Mouse (Mus musculus): ENCODE measurements around the gene Mkln1.

DNA sequence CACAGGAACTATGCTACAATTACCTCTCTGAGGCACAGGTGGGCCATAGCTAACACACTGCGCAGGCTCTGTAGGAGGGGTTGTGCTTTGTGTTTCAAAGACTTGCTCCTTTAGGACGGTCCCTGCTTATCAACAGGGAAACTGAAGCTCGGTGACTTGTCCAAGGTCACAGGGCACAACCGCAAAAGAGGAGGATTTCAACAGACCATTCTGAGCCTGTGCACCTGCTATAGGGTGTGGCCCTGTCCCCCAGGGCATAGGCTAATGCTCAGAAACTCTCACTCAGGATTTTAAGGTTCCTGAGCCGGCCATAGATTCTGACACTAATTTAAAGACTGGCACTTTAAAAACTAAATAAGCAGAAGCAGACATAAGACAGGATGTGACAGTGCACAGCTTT is 128.4 kb downstream of the Mkln1 start:
- TF ChIP-seq CTCF (IDR thresholded peaks at IDR 0.05; ENCODE audit: low read depth), result no peak
- TF ChIP-seq EP300 (IDR thresholded peaks at IDR 0.05; ENCODE audit: low read depth), result no peak

Data from heart, postnatal 0 days (tissue).